Mouse (Mus musculus) ES-E14 (cell line): ENCODE measurements at regions not wholly inside any gene's neighbourhood (a gene's known extent, or its start where the extent isn't known, plus 50 kb on each side); places are given as distances from the start of the nearest gene placed in this dataset.

Source experiments
- DNase-seq: peaks from one replicate; pipeline ENCODE4 v3.0.0-alpha.2; 2013; ENCODE audit warnings: low read depth, low spot score
- H3K27ac ChIP-seq: 2 replicates; pipeline ENCODE4 v1.5.1; 2012; ENCODE audit warnings: low read depth, mild to moderate bottlenecking, low read length, moderate library complexity, mixed read lengths; ENCODE audit not compliant: poor library complexity, insufficient read depth, severe bottlenecking
- H3K36me3 ChIP-seq: 2 replicates; pipeline ENCODE4 v1.6.1; 2012; ENCODE audit warnings: mild to moderate bottlenecking, low read length, moderate library complexity, mixed read lengths; ENCODE audit not compliant: control insufficient read depth, poor library complexity, insufficient read depth, severe bottlenecking
- H3K4me1 ChIP-seq, 2 experiments: fragments of 150-350 bp in 1 of 2; sonication (generic) in 1 of 2; 2 replicates each; pipeline ENCODE4 v1.6.1; 2012; ENCODE audit warnings: low read length in 2 of 2, mild to moderate bottlenecking in 1 of 2, mixed read lengths in 1 of 2; ENCODE audit not compliant: control insufficient read depth in 2 of 2, insufficient read depth in 2 of 2, poor library complexity in 1 of 2
- H3K4me3 ChIP-seq, 2 experiments: fragments of 150-350 bp in 1 of 2; sonication (generic) in 1 of 2; 2 replicates each; pipeline ENCODE4 v1.5.1; 2012; ENCODE audit warnings: low read length in 2 of 2, low read depth in 1 of 2, mild to moderate bottlenecking in 1 of 2, mixed read lengths in 1 of 2; ENCODE audit not compliant: insufficient read depth in 1 of 2, poor library complexity in 1 of 2, severe bottlenecking in 1 of 2
- H3K9ac ChIP-seq: 2 replicates; pipeline ENCODE4 v1.6.1; 2012; ENCODE audit warnings: low read depth, mild to moderate bottlenecking, low read length, mixed read lengths; ENCODE audit not compliant: poor library complexity, insufficient read depth, severe bottlenecking
- H3K9me3 ChIP-seq: fragments of 150-350 bp; sonication (generic); 2 replicates; pipeline ENCODE4 v1.6.1; 2012; ENCODE audit warnings: low read depth, mild to moderate bottlenecking, low read length; ENCODE audit not compliant: control insufficient read depth, insufficient read depth
- CHD2 ChIP-seq: IDR thresholded peaks from 2 replicates; pipeline ENCODE4 v1.6.1; 2014; ENCODE audit warnings: mild to moderate bottlenecking, low read depth, low read length, inconsistent platforms
- HCFC1 ChIP-seq: IDR thresholded peaks from 2 replicates; pipeline ENCODE4 v1.6.1; 2012; ENCODE audit warnings: low read length, inconsistent platforms, borderline replicate concordance; ENCODE audit not compliant: insufficient read depth
- MAFK ChIP-seq: IDR thresholded peaks from 2 replicates; pipeline ENCODE4 v1.6.1; 2014; ENCODE audit warnings: mild to moderate bottlenecking, low read depth, low read length, inconsistent platforms; ENCODE audit not compliant: insufficient read depth
- ZC3H11A ChIP-seq: IDR thresholded peaks from 2 replicates; pipeline ENCODE4 v1.6.1; 2012; ENCODE audit warnings: low read depth, mild to moderate bottlenecking, inconsistent platforms, low read length, borderline replicate concordance
- ZNF384 ChIP-seq: IDR thresholded peaks from 2 replicates; pipeline ENCODE4 v1.6.1; 2012; ENCODE audit warnings: low read depth, low read length, inconsistent platforms
- in situ Hi-C, 2 experiments: fragments of 600-800 bp; cut with MboI; formaldehyde crosslinking; loops; one replicate each; pipeline ENCODE4 v1.15.1; 2025; ENCODE audit warnings: low sequenced_read_pairs in 2 of 2, inconsistent platforms in 1 of 2; ENCODE audit not compliant: unreplicated experiment in 2 of 2

DNA sequence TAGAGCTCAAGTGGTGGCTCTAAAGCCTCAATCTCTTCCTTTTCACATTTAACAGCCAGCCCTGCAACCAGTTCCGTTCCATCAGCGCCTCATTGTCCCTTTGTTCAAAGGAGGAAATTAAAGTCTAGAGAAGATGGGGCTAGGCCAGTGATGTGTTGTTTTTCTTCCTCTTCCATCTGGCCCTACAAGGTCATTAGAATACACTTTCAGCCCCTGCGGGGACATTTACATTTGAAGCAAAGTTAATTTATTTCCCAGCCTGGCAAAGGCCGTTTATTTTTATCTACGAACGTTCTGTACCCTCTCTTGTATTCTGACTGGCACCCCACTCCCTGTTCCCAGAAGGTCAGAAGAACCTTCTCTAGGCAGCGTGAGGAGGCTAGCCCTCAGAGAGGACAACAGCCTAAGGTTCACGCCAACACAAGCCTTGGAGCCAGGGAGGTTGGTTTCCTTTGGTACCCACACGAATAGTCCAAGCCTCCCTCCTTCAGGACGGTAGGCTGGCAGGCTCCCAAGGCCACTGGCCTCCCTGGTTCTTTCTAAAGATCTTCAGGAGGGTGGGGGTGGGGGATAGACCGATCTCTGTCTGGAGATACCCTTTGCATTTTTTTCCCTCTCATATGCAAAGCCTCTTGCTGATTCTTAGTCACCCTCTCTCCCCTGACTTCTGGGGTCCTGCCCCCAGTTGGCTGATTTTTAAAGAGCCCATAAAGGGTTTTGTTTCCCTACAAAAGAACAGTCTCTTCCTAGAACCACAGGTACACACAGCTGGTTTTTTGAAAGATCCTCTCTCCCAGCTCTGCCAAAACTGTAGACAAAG lies 111.6 kb downstream of the Rpap3 start:
- DNase-seq = peak; percentile 83
- TF ChIP-seq ZNF384 (peak; percentile 65; the same call in 1 of the 2 replicates), HCFC1 (peak; percentile 28; the same call in 1 of the 2 replicates), CHD2 (peak; percentile 57), MAFK (no peak)
- H3K27ac ChIP-seq = peak overlapping the region; percentile 100
- no peaks in the 10 kb centered on the region for H3K9me3 ChIP-seq
- H3K4me1 ChIP-seq = peaks cover 40 to 63% of the 10 kb centered on the region in 2 experiments
- peak overlapping the region; percentile 12 to 24; a peak in 2 of 4 replicates for H3K4me3 ChIP-seq
- peak overlapping the region; percentile 60 for H3K9ac ChIP-seq
- in situ Hi-C loops = no loop called here
- no peaks in the 10 kb centered on the region for H3K36me3 ChIP-seq

DNA sequence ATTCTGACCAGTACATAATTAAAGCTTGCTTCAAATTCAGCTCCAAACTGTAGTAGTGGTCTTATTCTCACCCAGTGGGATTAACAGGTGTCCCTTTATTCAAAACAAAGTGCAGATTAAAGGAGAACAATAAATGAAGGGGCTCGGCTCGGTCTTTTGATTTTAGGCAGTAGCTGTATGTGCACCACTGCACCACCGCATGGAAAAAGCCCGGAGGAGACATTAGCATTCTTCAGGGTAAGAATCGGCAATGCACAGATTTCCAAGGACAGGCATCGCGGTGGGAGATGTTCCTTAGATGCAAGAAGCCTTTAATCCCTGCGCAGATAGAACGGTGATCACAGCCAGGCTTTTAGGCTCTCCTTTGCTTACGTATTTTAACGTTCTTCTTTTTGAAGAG lies 112.8 kb downstream of the Rpap3 start:
- peak overlapping the region; percentile 100 for H3K27ac ChIP-seq
- peak overlapping the region; percentile 38; the same call in 1 of the 2 replicates for H3K9ac ChIP-seq
- H3K9me3 ChIP-seq = no peaks in the 10 kb centered on the region
- TF ChIP-seq HCFC1 (no peak), ZNF384 (no peak), MAFK (no peak), CHD2 (no peak), ZC3H11A (no peak)
- H3K4me3 ChIP-seq = peak overlapping the region in 1 of 2 experiments; percentile 38; a peak in 3 of 4 replicates
- H3K36me3 ChIP-seq = no peaks in the 10 kb centered on the region
- peaks cover 45 to 55% of the 10 kb centered on the region in 2 experiments for H3K4me1 ChIP-seq
- in situ Hi-C loops = no loop called here
- no peak for DNase-seq

DNA sequence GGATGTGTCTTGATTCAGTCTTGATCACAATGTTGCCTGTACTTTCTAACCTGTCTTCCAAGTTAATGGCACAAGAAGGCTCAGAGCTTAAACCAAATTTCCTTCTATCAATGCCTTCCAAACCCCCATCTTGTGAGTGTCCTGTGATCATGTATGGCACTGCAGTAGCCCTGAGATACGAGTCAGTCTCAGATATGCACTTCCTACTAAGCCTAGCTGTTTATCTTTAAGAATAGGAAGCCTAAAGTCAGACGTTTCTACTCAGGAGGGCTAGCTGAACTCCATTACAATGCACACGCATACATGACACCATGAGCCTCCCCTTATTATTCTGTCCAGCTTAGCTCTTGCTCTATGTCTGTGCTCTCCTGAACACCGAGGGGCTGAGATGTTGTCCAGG lies 114.2 kb downstream of the Rpap3 start:
- no peak overlapping the region for H3K4me3 ChIP-seq
- DNase-seq = no peak
- in situ Hi-C loops = no loop called here
- TF ChIP-seq ZNF384 = no peak
- no peak for TF ChIP-seq CHD2
- TF ChIP-seq HCFC1 = no peak
- TF ChIP-seq MAFK = no peak
- no peak for TF ChIP-seq ZC3H11A
- H3K27ac ChIP-seq = peak overlapping the region; percentile 100
- H3K36me3 ChIP-seq = no peaks in the 10 kb centered on the region
- H3K4me1 ChIP-seq = peaks cover 43 to 49% of the 10 kb centered on the region in 2 experiments
- no peak overlapping the region; the same call in 1 of the 2 replicates for H3K9ac ChIP-seq
- H3K9me3 ChIP-seq = no peaks in the 10 kb centered on the region

DNA sequence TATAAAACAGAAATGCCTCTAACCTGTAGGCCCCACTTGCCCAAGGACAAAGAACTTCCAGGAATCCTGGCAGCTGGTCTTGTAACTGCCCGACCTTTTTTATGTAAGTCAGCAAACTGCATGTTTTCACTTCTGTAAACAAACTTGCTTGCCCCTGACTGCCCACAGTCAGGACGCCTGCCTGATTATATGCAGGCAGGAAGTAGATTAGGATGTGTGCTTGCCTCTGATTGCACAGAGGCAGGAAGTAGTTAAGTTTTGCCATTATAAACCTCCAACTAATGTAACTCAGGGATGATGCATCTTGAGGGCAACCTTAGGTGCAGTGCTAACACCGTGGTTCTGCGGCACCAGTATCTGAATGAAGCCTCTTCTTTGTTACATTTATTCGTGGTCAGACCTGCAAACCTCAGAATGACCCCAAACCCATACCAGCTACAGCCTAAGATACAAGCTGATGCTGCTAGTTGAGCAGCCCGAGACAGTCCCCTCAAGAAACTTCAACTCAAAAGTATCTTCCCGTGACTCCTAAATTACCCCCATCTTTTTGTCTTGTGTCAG lies 114.8 kb downstream of the Rpap3 start:
- in situ Hi-C loops = no loop called here
- DNase-seq = no peak
- Histone ChIP-seq H3K9me3 (no peaks in the 10 kb centered on the region), H3K4me1 (peaks cover 39 to 44% of the 10 kb centered on the region in 2 experiments), H3K36me3 (no peaks in the 10 kb centered on the region), H3K4me3 (no peak overlapping the region), H3K9ac (peak overlapping the region; percentile 5; the same call in 1 of the 2 replicates), H3K27ac (peak overlapping the region; percentile 33; the same call in 1 of the 2 replicates)
- TF ChIP-seq ZC3H11A = no peak
- no peak for TF ChIP-seq MAFK
- no peak for TF ChIP-seq HCFC1
- TF ChIP-seq CHD2 = no peak
- TF ChIP-seq ZNF384 = no peak
